Mouse (Mus musculus) lung, postnatal 10 days (tissue): ENCODE measurements around the gene Maml2.

ENCODE experiments used
- DNase-seq: peaks from one replicate; pipeline ENCODE4 v3.0.0; 2021

Gene Maml2

DNA sequence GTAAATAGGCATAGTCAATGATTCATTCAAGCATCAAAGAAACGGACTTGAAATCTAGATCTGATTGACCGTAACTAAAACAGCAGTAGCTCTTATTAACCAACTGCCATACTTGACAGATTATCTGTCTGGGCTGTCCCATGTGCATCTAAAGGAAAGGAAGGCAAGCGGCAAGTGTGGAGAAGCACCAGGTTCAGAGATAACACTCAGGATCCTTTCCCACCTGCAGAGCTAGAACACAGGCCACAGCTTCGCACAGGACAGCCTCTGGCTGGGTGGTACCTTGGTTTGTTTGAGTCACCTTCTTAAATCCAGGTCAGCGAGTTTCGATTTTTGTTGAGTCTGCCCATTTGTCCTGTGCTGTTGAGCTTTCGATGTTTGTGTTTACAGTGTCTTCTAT, 240.4 kb downstream of the Maml2 start:
- no peak for DNase-seq

DNA sequence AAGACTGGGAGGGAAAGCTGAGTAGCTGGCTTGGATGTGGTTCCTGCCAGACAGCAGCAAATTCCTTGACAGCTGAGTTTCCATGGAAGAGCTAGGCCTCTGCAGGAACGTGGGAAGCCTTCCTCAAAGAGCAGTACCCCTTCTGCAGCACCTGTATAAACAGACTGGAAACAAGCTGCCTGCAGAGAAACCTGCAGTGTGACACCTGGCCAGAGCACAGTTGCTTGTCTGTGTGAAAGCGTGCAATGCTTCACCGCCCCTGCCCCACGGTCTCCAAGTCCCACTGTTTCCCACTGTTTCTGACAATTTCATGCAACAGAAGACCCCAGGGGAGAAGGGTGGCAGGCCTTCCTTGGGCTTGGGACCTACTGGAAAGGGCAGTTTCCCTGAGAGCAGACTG, 241.8 kb downstream of the Maml2 start:
- DNase-seq, result no peak

DNA sequence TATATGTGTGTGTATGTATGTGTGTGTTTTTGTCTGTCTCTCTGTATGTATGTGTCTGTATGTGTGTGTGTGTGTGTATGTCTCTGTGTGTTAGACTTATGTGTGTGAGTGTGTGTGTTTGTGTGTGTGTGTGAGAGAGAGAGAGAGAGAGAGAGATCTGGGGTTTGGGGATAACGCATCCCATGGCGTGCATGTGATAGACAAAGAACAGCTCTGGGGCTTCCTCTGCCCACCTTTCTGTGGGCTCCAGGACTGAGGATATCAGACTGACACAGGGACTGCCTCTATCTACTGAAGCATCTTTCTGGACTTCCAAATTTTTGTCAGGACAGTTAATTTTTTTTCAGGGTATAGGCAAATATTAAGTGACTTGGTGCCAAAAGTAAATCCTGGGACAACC, 242.5 kb downstream of the Maml2 start:
- no peak for DNase-seq

DNA sequence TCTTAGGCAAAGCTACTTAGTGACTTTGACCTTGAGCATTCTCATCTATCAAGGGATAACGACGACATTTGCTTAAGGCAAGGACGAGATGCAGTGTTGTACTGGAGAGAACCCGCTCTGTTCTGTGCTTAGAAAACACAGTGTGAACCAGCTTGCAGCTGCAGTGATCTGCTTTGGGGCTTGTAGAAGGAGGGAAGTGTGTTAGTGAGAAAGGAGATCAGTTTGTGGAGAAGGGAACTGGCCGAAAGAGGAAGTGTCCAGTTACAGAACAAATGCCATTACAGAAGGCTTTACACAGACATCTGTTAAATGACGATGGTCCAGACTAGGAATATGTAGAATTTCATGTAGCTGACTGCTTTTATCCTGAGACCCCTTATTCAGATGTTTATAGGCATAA, 243.0 kb downstream of the Maml2 start:
- no peak for DNase-seq

DNA sequence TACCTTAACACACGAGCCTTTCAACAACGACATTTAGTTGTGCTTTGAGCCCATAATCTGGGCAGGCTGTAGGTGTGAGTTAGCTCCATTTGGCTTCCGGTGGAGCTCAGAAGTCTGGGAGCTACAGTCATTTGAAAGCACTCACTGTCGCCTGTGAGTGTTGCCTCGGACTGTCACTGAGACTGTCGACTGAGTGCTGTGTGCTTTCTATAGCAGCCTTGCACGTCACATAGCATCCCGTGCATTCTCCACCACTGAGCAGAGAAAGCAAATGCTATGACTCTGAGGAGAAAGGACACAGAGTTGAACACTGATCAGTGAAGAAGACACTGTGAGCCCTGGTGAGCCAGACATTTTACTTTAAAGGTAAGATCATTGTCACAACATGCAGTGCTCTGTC, 245.4 kb downstream of the Maml2 start:
- DNase-seq, result no peak

DNA sequence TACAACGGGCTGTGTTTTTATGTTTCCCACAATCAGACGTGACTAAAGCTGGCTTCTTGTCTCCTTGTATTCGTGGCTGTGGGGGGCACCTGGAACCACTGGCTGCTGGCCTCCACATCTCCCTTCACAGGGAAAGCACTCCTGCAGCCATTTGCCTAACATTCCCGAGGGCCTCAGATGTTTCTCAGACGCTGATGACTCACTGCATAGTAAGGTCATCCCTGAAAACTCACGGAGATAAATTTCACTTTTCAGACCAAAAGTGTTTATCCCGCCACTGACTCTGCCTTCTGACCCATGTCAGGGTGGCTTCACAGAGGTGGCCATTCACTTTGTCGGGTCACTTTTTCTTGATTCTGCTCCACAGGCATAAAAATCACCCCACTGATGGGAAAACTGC, 246.4 kb downstream of the Maml2 start:
- no peak for DNase-seq

DNA sequence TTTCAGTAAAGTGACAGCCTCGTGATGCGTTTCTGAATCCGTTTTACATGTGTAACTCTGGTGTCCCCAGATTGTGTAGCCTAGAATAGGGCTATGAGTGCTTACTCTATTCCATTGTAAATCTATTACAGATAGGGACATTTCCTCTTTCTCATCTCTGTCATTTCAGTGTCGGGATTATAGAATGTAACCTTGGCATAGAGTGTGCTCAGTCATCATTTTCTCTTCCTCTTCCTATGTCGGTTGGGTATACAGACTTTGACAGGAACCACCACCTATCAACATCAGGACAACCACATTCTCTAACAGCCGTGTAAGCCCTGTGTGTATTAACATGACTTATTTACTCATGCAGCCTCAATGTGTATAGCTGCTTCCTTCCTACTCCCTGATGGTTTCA, 248.0 kb downstream of the Maml2 start:
- no peak for DNase-seq

DNA sequence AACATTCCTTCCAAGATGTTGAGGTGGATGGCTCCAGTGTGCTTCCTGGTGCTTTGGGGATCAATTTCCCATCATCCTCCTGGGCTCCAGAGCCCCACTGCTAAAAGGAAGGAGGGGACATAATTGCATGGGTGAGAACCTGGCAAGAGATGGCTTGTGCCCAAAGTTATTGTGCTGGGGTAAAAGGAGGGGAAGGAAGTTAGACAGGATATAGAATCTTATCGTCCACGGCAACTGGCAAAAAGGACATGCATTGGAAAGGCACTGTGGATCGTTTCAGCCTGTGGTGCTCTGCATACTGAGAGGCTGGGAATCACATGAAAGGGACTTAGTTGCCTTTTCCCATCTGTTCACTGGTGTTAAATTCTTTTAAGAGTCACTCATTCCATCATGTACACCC, 252.2 kb downstream of the Maml2 start:
- DNase-seq, result no peak

DNA sequence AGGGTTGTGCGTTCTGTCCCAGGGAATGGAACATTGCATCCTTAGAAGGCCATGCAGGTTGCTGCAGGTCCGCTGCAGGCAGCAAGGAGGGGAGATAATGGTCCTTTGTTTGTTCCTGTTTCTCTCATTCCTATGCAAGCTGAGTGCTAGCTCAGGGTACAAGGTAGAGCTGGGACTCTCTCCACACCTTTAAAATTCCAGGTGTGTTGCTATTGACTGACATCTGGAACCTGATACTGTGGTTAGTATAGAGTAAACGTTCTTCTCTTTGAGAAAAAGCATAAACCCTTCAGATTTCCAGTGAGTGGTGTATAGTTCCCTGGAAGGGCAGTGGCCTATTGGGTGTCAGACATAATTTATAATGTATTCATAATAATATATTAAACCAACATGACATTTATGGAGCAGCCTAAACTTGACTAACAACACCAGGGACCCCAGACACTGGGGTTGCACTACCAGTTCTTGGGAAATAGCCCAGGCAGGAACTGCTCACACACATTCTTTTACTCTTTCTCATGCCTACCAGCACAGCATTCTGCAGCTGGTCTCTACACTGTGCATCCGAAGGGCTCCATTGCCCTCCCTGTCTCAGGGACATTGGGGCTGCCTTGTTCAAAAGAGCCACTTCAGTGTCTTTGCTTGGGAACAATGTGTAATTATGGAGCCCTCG, 254.8 kb downstream of the Maml2 start:
- DNase-seq, result no peak

DNA sequence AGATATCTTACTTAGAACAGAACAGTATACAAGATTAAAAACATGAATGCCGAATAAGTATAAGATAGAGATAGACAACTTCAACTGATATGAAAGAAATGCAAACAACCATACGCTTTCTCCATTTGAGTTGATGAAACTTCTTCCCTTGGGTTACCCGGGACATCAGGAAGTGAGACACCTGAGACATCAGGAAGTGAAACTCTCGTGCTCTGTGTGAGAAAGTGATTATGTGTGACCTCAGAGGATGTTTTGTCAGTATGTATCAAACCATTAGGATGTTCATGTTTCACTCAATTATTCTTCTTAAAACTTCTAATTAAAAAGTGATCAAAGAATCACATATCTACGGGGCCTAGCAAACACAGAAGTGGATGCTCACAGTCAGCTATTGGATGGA, 257.0 kb downstream of the Maml2 start:
- DNase-seq, result no peak

DNA sequence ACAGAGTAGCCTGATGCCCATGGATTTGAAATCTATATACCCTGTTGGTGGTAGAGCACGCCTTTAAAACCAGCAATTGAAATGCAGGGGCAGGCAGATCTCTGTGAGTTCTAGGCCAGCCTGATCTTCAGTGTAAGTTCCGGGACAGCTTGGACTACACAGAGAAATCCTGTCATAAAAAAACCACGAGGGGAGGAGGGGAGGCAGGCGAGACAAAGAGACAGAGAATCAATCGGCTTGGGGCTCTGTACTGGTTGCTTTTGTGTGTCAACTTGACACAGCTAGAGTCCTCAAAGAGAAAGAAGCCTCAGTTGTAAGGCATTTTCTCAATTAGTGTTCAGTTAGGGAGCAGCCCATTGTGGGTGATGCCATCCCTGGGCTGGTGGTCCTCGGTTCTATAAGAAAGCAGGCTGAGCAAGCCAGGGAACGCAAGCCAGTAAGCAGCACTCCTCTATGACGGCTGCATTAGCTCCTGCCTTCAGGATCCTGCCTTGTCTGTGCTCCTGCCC, 258.3 kb downstream of the Maml2 start:
- no peak for DNase-seq

DNA sequence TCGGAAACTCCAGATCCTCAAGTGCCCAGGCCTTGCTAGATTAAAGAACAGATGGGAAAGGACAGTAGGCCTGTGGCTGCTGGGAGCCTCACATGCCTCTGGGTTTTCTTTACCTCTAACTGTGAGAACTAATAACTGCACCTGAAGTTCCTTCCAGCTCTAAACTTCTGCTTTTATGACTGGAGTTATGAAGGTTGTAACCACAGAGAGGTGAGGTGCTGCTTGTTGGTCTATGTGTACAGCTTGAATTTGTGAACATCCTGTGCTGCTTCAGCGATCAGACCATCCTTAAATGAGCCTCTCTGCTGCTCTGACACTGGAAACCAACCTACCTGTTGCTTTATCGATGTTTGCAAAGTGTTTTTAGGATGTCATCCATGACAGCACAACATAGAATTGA, 258.9 kb downstream of the Maml2 start:
- no peak for DNase-seq

DNA sequence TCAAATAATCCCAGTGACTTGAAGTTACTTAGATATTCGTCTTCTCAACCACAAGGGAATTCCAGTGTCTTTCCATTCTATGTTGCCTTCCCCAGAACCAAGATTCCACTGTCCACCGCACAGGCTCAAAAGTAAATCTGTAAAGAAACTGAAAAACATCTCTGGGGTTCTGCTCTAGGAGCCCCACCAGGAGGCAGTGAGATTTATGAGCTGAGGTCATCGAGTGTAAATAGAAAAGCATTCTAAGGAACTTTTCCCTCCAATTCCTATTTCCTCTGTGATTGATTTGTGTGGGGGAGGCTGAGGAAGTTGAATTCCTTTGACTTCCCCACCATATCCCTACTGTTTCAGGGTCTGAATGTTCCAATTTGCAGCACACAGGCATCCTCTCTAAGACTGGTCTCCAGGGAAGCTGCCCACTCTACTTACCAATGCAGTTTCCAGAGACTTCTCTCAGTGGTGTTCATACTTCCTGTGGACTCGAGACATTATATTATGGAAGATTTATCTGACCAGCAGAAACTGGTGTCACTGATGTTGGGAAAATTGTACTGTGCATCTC, 261.1 kb downstream of the Maml2 start:
- DNase-seq, result no peak

DNA sequence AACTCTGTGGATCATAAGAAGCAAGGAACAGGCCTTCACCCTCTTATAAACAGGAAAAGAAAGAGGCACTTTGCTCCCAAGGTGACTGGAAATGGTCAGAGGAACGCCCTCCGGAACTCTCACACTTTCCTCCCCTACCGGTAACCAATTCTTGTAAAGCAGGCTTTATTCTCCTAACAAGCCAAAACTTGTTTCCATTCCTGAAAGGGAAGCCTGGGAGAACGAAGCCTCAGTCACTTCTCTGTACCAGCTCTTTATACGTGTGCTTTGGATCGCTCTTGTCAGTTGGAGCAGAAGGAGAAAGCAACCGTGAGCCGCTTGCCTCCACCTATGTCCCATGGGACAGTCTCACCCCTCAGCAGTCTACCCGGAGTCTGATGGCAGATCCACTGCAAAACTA, 262.9 kb downstream of the Maml2 start:
- no peak for DNase-seq

DNA sequence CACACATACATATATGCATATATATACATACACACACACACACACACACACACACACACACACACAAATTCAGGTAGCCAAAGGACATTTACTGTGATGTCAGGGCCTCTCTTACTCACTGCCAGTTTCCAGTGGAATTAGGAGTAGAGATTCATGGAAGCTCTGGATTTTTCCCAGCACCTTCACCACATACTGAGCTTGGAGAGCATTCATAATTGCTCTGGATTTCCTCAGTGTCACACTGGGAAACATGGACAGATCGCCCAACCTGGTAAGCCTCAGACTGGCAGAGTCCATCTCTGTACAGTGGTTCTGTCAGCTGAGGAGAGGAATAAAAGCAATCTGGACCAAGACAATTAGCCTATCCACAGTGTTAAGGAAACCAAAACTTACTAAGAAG, 263.6 kb downstream of the Maml2 start:
- no peak for DNase-seq

DNA sequence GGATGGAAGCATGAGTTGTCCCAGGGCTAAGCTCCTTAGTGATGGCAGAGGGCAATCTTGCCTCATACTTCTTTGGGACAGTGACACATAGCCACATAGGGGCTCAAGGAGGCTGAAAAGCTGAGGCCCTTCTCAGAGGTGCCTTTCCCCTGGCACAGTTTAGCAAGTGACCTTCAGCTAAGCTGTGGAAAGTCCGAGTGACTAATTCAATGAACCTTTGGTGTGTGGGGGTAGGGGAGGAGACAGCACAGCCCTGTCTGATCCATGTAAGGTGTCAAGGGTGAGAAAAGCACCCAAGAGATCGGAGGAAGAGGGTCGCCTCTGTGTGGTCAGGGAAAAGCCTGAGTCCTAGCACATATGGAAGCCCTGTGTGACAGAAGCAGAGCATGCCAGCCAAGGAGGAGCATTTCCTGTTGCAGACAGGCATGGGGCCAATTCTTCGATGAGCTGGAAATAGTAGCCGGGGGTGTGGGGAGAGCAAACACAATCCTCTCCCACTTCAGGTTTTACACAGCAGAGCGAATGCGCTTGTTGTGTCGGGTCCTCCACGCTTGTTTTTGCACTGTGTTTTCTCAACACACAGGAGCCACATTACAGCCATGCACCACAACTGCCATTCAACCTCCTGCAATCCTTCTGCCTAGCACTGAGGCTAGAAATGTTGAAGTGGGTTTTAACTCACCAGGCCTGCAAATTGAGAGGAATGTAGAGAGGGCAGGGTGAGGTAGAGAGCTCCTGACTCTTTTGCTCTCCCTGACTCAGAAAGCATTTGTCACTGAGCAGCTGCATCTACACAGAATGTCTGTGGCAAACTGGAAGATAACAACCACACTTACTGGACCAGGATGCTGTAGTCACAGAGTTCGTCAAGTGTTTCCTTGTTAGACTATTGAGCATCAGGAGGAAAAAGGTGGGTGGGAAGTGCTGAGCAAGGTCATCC, 266.0 kb downstream of the Maml2 start:
- DNase-seq, result peak; percentile 82

DNA sequence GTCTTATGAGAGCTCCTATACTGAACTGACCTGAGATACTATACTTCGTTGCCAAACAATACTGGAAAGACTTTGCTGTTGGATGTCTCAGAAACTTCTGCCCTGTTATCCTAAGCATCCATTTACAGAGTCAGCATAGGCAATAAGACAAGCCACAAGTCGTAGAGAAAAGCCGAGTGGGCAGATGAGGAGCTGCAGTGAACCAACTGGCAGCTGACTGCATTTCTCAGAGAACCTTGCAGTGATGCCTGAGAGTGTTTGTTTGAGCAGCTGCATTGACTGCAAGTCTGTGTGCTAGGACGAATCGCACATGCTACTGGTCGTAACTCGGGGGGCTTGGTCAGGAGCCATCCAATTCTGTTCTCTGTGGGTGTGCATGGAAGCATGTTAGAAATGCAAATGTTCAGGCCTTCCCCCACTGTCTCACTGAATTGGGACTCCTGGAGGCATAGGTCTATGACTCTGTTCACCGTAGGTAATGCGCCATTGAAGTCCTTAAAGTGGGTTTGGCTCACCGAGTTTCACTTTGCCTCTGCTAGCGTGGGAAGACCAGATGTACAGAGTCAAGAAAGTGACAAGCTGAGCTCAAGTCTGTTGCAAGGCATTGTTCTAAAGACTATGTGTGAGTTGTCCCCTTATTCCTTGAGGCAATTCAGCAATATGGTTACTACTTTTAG, 267.7 kb downstream of the Maml2 start:
- no peak for DNase-seq

DNA sequence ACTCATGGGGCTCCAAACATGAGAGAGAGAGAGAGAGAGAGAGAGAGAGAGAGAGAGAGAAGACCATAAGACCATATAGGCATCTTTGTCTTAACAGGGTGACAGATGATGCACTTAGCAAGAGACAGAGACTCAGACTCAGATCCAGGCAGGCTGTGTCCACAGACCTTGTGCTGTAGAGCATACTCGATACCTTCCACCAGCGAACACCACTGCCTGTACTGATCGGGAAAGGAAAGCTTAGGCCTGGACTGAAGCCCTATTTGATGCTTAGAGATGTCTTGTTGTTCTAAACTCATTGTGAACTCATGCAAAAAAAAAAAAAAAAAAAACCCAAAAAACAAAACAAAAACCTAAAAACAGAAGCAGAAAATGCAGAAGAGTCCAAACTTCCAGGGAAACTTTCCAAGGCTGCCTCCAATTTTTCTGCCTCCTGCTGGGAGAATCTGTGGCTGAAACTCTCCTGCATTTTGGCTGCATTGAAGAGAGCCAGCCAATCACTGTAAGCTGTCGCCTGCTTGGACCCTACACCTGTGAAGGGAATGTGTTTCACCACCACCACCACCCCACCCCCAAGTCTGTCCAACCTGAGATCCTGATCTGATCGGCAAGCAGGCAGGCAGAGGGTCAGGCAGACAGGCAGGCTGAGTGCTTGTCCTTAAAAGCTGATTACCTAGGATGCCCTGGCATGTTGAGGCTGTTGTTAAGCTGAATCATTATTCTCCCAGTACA, 268.6 kb downstream of the Maml2 start:
- no peak for DNase-seq

DNA sequence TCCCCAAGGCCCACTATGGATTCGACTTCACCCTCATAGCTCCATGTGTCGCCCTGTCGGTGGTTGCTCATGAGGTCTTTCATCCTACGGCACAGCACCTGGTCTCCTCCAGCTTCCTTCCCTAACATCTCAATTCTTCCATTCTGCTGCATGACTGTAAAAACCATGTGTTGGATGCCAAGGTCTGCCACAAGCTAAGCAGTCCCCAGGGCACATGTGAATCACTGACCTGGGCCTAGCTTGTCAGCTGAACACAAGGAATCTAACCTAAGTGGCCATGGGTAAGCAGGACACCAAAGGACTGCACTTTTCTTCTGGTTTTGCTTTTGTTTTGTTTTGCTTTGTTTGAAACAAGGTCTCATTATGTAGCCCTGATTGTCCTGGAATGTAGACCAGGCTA, 271.3 kb downstream of the Maml2 start:
- no peak for DNase-seq

DNA sequence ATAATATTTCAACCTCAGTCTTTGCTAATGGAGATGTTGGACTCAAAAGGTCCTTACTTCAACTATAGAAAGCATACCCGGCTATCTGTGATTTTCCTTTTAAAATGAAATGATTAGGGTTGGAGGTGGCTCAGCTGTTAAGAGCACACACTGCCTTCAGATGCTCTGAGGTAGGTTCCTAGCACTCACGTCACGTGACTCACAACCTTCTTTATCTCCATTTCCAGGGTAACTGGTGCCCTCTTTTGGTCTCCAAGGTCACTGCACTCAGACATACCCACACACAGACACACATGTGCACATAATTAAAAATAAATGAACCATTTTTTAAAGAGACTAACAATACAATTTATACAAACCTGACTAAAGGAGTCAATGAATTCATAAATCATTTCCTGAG, 275.1 kb downstream of the Maml2 start:
- DNase-seq, result no peak

DNA sequence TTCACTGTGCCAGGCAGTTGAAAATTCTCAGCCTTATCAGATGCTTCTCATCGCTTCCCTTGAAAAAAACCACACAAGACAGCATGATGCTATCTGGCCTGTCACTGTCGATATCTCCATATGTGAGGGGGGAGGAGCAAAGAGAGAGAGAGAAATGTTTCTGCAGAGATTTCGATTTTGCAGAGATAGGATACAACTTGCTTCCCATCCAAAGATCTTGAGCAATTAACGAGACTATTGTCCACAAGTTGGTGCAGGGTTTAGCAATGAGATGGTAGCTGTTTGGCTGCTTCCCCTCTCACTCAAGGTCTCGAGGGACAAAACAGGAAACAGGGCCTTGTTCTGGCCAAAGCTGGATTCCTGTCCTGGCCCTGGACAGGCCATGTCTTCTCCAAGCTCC, 276.3 kb downstream of the Maml2 start:
- peak; percentile 49 for DNase-seq

DNA sequence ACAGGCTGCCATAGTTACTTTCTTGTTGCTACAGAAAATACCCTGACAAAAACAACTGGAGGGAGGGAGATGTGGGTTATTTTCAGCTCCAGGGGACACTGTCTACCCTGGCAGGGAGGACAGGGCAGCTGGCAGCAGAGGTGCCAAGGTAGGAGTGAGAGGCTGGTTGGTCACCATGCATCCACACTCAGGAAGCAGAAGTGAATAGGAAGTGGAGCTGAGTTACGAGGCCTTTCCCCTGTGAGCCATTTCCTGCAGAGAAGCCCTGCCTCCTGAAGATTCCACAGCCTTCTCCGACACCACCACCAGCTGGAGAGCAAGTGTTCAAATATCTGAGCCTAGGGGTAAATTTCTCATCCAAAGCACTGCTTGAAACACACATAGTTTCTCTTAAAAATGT, 277.2 kb downstream of the Maml2 start:
- peak; percentile 42 for DNase-seq

DNA sequence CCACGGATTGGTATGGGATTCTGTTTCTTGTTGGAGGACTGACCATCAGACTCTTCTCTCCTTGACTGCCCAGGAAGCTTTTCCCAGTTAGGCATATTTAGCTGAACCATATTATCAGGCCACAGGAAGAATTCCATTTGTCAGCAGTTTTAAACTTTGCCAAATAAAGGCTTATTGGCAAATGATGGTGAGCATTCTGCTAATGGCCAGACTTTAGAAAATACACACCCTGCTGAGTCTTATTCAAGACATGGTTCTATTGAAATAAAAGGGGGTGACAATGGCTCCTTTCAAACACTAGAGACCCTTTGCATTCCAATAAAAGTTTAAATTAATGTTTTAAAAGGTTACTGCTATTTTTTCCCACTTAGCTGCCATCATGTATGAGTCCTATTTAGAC, 279.4 kb downstream of the Maml2 start:
- no peak for DNase-seq
